Mouse (Mus musculus) midbrain, embryonic 11.5 days (tissue): Measurements from ENCODE around the gene AC134908.4. TPM values are rescaled to one million over a fixed set of nuclear protein-coding genes. Genes with fewer than 3 reads are reported as not detected.

Experiments
- ATAC-seq: fragments of 200-750 bp; cut with Nextera tagmentation; 2 replicates; pipeline ENCODE4 v1.8.0; 2017; ENCODE audit warnings: moderate TSS enrichment, moderate library complexity; ENCODE audit not compliant: low FRiP score
- DNase-seq: peaks from one replicate; pipeline ENCODE4 v3.0.0; 2015; ENCODE audit warnings: low spot score; ENCODE audit errors: missing footprints
- H3K27ac ChIP-seq: fragments of 300-500 bp; sonication (generic); 2 replicates; pipeline ENCODE4 v1.5.1; 2014; ENCODE audit warnings: low read depth, low read length
- H3K27me3 ChIP-seq: fragments of 300-500 bp; sonication (generic); 2 replicates; pipeline ENCODE4 v1.6.1; 2014; ENCODE audit warnings: mild to moderate bottlenecking, low read length, moderate library complexity, mixed read lengths; ENCODE audit not compliant: control insufficient read depth, insufficient read depth
- H3K36me3 ChIP-seq: fragments of 300-500 bp; sonication (generic); 2 replicates; pipeline ENCODE4 v1.6.1; 2014; ENCODE audit warnings: mild to moderate bottlenecking, low read length, moderate library complexity, mixed read lengths; ENCODE audit not compliant: control insufficient read depth, insufficient read depth
- H3K4me1 ChIP-seq: fragments of 300-500 bp; sonication (generic); 2 replicates; pipeline ENCODE4 v1.6.1; 2014; ENCODE audit warnings: low read length; ENCODE audit not compliant: control insufficient read depth, insufficient read depth
- H3K4me2 ChIP-seq: fragments of 300-500 bp; sonication (generic); 2 replicates; pipeline ENCODE4 v1.6.1; 2014; ENCODE audit warnings: mild to moderate bottlenecking, moderate library complexity
- H3K4me3 ChIP-seq: fragments of 300-500 bp; sonication (generic); 2 replicates; pipeline ENCODE4 v1.5.1; 2014; ENCODE audit warnings: low read depth, low read length
- H3K9ac ChIP-seq: fragments of 300-500 bp; sonication (generic); 2 replicates; pipeline ENCODE4 v1.6.1; 2014; ENCODE audit warnings: low read length
- H3K9me3 ChIP-seq: fragments of 300-500 bp; sonication (generic); 2 replicates; pipeline ENCODE4 v1.6.1; 2016; ENCODE audit warnings: low read length; ENCODE audit not compliant: control insufficient read depth
- WGBS: fragments of 180-500 bp; shearing (Covaris S2); extraction: QIAGEN DNeasy Blood & Tissue Kit; methylation state at CpG from one replicate; pipeline ENCODE4 v1.1.7; 2014; 5-methylcytosine and 5-hydroxymethylcytosine counted together
- polyA plus RNA-seq: library from polyadenylated mRNA; unstranded; fragments of >200 nt; fragmentation: Nextera tagmentation; extraction: Ambion mirVana; gene quantifications from 2 replicates; pipeline ENCODE4 v1.2.1, GENCODE M21; 2014

The AC134908.4 gene
- polyA plus RNA-seq, 1 experiment from 2014 or later = not detected

- H3K9me3 ChIP-seq = no peaks in the 10 kb centered on the region
- no peak overlapping the region for H3K27ac ChIP-seq
- H3K4me3 ChIP-seq = no peak overlapping the region
- WGBS = 81% methylated on average over 10 of the region's 10 CpGs
- H3K4me1 ChIP-seq = peaks cover 4% of the 10 kb centered on the region; the same call in 1 of the 2 replicates
- no peaks in the 10 kb centered on the region for H3K36me3 ChIP-seq
- H3K9ac ChIP-seq = no peak overlapping the region
- DNase-seq = no peak
- ATAC-seq = no peak
- no peaks in the 10 kb centered on the region for H3K27me3 ChIP-seq
- no peak overlapping the region for H3K4me2 ChIP-seq
Observed at GRCm38 (mm10) chr17:25775318-25776062, 20.0 kb downstream of the AC134908.4 start.

- H3K4me3 ChIP-seq = peak within 1 kb of the TSS; percentile 67
- DNase-seq (peak; percentile 100), ATAC-seq (peak; percentile 86)
- no peaks in the 10 kb centered on the region for H3K27me3 ChIP-seq
- no peak within 1 kb of the TSS for H3K27ac ChIP-seq
- peak within 1 kb of the TSS; percentile 70 for H3K4me2 ChIP-seq
- peak within 1 kb of the TSS; percentile 76 for H3K9ac ChIP-seq
- WGBS = under 1% methylated on average over 37 of the region's 37 CpGs
- H3K4me1 ChIP-seq = peaks cover 4% of the 10 kb centered on the region; the same call in 1 of the 2 replicates
- H3K36me3 ChIP-seq = no peaks in the 10 kb centered on the region
- no peaks in the 10 kb centered on the region for H3K9me3 ChIP-seq
Observed at GRCm38 (mm10) chr17:25773549-25774120, 21.8 kb downstream of the AC134908.4 start, which contains the start of gene Narfl. Gene Narfl, plus strand, starts transcription at chr17:25773776.

- H3K9ac ChIP-seq = no peak overlapping the region
- DNase-seq (no peak), ATAC-seq (no peak)
- no peak overlapping the region for H3K4me3 ChIP-seq
- H3K36me3 ChIP-seq = no peaks in the 10 kb centered on the region
- 69% methylated on average over 9 of the region's 9 CpGs for WGBS
- H3K4me2 ChIP-seq = no peak overlapping the region
- 0 out of 2 replicates have a peak, but pooled peaks cover 3% of the 10 kb centered on the region for H3K27me3 ChIP-seq
- H3K27ac ChIP-seq = no peak overlapping the region
- H3K4me1 ChIP-seq = peaks cover 4% of the 10 kb centered on the region; the same call in 1 of the 2 replicates
- no peaks in the 10 kb centered on the region for H3K9me3 ChIP-seq
Observed at GRCm38 (mm10) chr17:25769331-25769730, 26.1 kb downstream of the AC134908.4 start.

GRCm38 (mm10) chr17:25765886-25766285 lies 29.6 kb downstream of the AC134908.4 start:
- H3K4me3 ChIP-seq = no peak overlapping the region
- no peak overlapping the region for H3K4me2 ChIP-seq
- peaks cover 7% of the 10 kb centered on the region for H3K27me3 ChIP-seq
- no peaks in the 10 kb centered on the region for H3K9me3 ChIP-seq
- no peak for ATAC-seq
- no peak overlapping the region for H3K9ac ChIP-seq
- 0 out of 2 replicates have a peak, but pooled peaks cover 5% of the 10 kb centered on the region for H3K4me1 ChIP-seq
- H3K27ac ChIP-seq = no peak overlapping the region
- DNase-seq = no peak
- H3K36me3 ChIP-seq = no peaks in the 10 kb centered on the region
- WGBS = 62% methylated on average over 5 of the region's 5 CpGs

- H3K4me2 ChIP-seq = no peak overlapping the region
- no peak overlapping the region for H3K4me3 ChIP-seq
- 40% methylated on average over 3 of the region's 3 CpGs for whole genome bisulfite sequencing
- 0 out of 2 replicates have a peak, but pooled peaks cover 5% of the 10 kb centered on the region for H3K4me1 ChIP-seq
- peaks cover 4% of the 10 kb centered on the region for H3K27me3 ChIP-seq
- no peak for DNase-seq
- no peaks in the 10 kb centered on the region for H3K36me3 ChIP-seq
- H3K9ac ChIP-seq = no peak overlapping the region
- no peaks in the 10 kb centered on the region for H3K9me3 ChIP-seq
- no peak overlapping the region for H3K27ac ChIP-seq
- no peak for ATAC-seq
Observed at GRCm38 (mm10) chr17:25762591-25762990, 32.9 kb downstream of the AC134908.4 start.

GRCm38 (mm10) chr17:25761561-25761970 lies 33.9 kb downstream of the AC134908.4 start:
- no peak for ATAC-seq
- Histone ChIP-seq H3K9me3 (no peaks in the 10 kb centered on the region), H3K4me2 (no peak overlapping the region), H3K4me3 (no peak overlapping the region), H3K27ac (no peak overlapping the region), H3K9ac (no peak overlapping the region), H3K36me3 (no peaks in the 10 kb centered on the region), H3K4me1 (0 out of 2 replicates have a peak, but pooled peaks cover 5% of the 10 kb centered on the region), H3K27me3 (peaks cover 4% of the 10 kb centered on the region)
- WGBS = 33% methylated on average over 4 of the region's 4 CpGs
- no peak for DNase-seq

GRCm38 (mm10) chr17:25760148-25760547 lies 35.3 kb downstream of the AC134908.4 start:
- Histone ChIP-seq H3K4me3 (no peak overlapping the region), H3K9ac (no peak overlapping the region), H3K4me2 (no peak overlapping the region), H3K27ac (no peak overlapping the region), H3K27me3 (peaks cover 4% of the 10 kb centered on the region), H3K9me3 (no peaks in the 10 kb centered on the region), H3K4me1 (0 out of 2 replicates have a peak, but pooled peaks cover 5% of the 10 kb centered on the region), H3K36me3 (no peaks in the 10 kb centered on the region)
- ATAC-seq = no peak
- WGBS = 86% methylated on average over 8 of the region's 8 CpGs
- no peak for DNase-seq

GRCm38 (mm10) chr17:25757691-25758090 lies 37.8 kb downstream of the AC134908.4 start:
- Histone ChIP-seq H3K4me1 (0 out of 2 replicates have a peak, but pooled peaks cover 5% of the 10 kb centered on the region), H3K9me3 (no peaks in the 10 kb centered on the region), H3K36me3 (no peaks in the 10 kb centered on the region), H3K27ac (no peak overlapping the region), H3K27me3 (no peaks in the 10 kb centered on the region), H3K9ac (no peak overlapping the region), H3K4me3 (no peak overlapping the region), H3K4me2 (no peak overlapping the region)
- ATAC-seq = no peak
- no peak for DNase-seq
- 84% methylated on average over 3 of the region's 3 CpGs for WGBS
